Mouse (Mus musculus) stomach, adult 2 months (tissue): Measurements from ENCODE around the gene Grm4. TPM values are rescaled to one million over a fixed set of nuclear protein-coding genes. Genes with fewer than 3 reads are reported as not detected.

Experiments
- polyA plus RNA-seq: library from polyadenylated mRNA; depleted of rRNA; stranded (reverse); fragments of >200 nt; gene quantifications from 2 replicates; pipeline ENCODE4 v1.2.3, GENCODE M21; 2012; rRNA removed

Gene Grm4
- polyA plus RNA-seq: 0.21 and 0.25 TPM in 2 replicates

GRCm38 (mm10) chr17:27521303-27521702 lies at the start of gene Grm4:
Gene Grm4, minus strand, starts transcription at chr17:27521403.

DNA sequence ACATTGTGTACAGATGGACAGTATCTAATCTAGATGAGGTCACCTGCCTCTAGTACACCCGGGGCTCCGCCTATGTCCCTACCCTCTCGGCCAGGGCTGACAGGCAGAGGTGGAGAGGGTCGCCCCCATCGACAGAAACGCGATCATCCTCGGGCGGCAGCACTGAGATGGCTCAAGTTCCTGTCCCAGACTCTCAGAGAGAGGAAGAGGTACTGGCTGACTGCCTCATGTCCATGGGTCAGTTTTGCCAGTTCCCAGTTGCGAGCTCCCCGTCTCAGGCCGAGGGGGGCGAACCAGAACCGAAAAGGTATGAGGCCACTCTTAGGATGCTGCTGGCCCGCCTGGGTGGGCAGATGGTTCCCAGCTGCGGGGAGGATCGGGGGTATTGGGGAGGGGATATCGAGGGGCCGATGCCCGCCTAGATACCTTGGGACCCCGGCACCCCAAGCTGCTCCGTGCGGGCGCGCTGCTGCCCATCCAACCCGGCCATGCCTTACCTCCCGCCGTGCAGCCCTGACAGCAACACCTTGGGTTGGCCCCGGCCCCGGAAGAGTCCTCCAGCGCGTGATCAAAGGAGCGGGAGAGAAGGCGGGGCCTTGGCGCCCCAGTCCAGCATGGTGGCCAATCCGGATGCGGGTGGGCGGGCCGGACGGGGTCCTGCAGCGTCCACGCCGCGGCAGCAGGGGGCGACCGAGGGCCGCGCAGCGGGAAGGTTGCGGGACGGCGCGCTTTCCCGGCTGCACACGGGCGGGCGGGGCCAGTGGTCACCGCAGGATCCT lies 44.1 kb upstream of the Grm4 start, which contains the start of gene AI413582:
Gene AI413582, minus strand, starts transcription at position 594 of the 779 bp plus-strand sequence.

GRCm38 (mm10) chr17:27556315-27557011 lies 35.3 kb upstream of the Grm4 start, which contains the start of gene Hmga1:
Gene Hmga1, plus strand, starts transcription at chr17:27556497.

Other genes with a start within 250 kb of the Grm4 start
- gene Hmga1, start 35.1 kb upstream of the Grm4 start, polyA plus RNA-seq: 33.4 and 65.8 TPM in 2 replicates
- 52.0 and 62.4 TPM in 2 replicates for gene AI413582, start 44.4 kb upstream of the Grm4 start, polyA plus RNA-seq
- 27.6 and 43.0 TPM in 2 replicates for gene Nudt3, start 102.1 kb upstream of the Grm4 start, polyA plus RNA-seq
- gene RPS10-NUDT3, start 113.8 kb upstream of the Grm4 start, polyA plus RNA-seq: not detected in 2 replicates
- gene Rps10, start 115.3 kb upstream of the Grm4 start, polyA plus RNA-seq: 612 and 799 TPM in 2 replicates
- gene Pacsin1, start 134.1 kb upstream of the Grm4 start, polyA plus RNA-seq: 0.52 and 0.73 TPM in 2 replicates
- 57.1 and 112 TPM in 2 replicates for gene Spdef, start 207.6 kb upstream of the Grm4 start, polyA plus RNA-seq